Mouse (Mus musculus) ES-E14 (cell line): ENCODE measurements at regions not wholly inside any gene's neighbourhood (a gene's known extent, or its start where the extent isn't known, plus 50 kb on each side); places are given as distances from the start of the nearest gene placed in this dataset.

Source experiments
- DNase-seq: peaks from one replicate; pipeline ENCODE4 v3.0.0-alpha.2; 2013; ENCODE audit warnings: low read depth, low spot score
- H3K27ac ChIP-seq: 2 replicates; pipeline ENCODE4 v1.5.1; 2012; ENCODE audit warnings: low read depth, mild to moderate bottlenecking, low read length, moderate library complexity, mixed read lengths; ENCODE audit not compliant: poor library complexity, insufficient read depth, severe bottlenecking
- H3K36me3 ChIP-seq: 2 replicates; pipeline ENCODE4 v1.6.1; 2012; ENCODE audit warnings: mild to moderate bottlenecking, low read length, moderate library complexity, mixed read lengths; ENCODE audit not compliant: control insufficient read depth, poor library complexity, insufficient read depth, severe bottlenecking
- H3K4me1 ChIP-seq, 2 experiments: fragments of 150-350 bp in 1 of 2; sonication (generic) in 1 of 2; 2 replicates each; pipeline ENCODE4 v1.6.1; 2012; ENCODE audit warnings: low read length in 2 of 2, mild to moderate bottlenecking in 1 of 2, mixed read lengths in 1 of 2; ENCODE audit not compliant: control insufficient read depth in 2 of 2, insufficient read depth in 2 of 2, poor library complexity in 1 of 2
- H3K4me3 ChIP-seq, 2 experiments: fragments of 150-350 bp in 1 of 2; sonication (generic) in 1 of 2; 2 replicates each; pipeline ENCODE4 v1.5.1; 2012; ENCODE audit warnings: low read length in 2 of 2, low read depth in 1 of 2, mild to moderate bottlenecking in 1 of 2, mixed read lengths in 1 of 2; ENCODE audit not compliant: insufficient read depth in 1 of 2, poor library complexity in 1 of 2, severe bottlenecking in 1 of 2
- H3K9ac ChIP-seq: 2 replicates; pipeline ENCODE4 v1.6.1; 2012; ENCODE audit warnings: low read depth, mild to moderate bottlenecking, low read length, mixed read lengths; ENCODE audit not compliant: poor library complexity, insufficient read depth, severe bottlenecking
- H3K9me3 ChIP-seq: fragments of 150-350 bp; sonication (generic); 2 replicates; pipeline ENCODE4 v1.6.1; 2012; ENCODE audit warnings: low read depth, mild to moderate bottlenecking, low read length; ENCODE audit not compliant: control insufficient read depth, insufficient read depth
- CHD2 ChIP-seq: IDR thresholded peaks from 2 replicates; pipeline ENCODE4 v1.6.1; 2014; ENCODE audit warnings: mild to moderate bottlenecking, low read depth, low read length, inconsistent platforms
- HCFC1 ChIP-seq: IDR thresholded peaks from 2 replicates; pipeline ENCODE4 v1.6.1; 2012; ENCODE audit warnings: low read length, inconsistent platforms, borderline replicate concordance; ENCODE audit not compliant: insufficient read depth
- MAFK ChIP-seq: IDR thresholded peaks from 2 replicates; pipeline ENCODE4 v1.6.1; 2014; ENCODE audit warnings: mild to moderate bottlenecking, low read depth, low read length, inconsistent platforms; ENCODE audit not compliant: insufficient read depth
- ZC3H11A ChIP-seq: IDR thresholded peaks from 2 replicates; pipeline ENCODE4 v1.6.1; 2012; ENCODE audit warnings: low read depth, mild to moderate bottlenecking, inconsistent platforms, low read length, borderline replicate concordance
- ZNF384 ChIP-seq: IDR thresholded peaks from 2 replicates; pipeline ENCODE4 v1.6.1; 2012; ENCODE audit warnings: low read depth, low read length, inconsistent platforms
- in situ Hi-C, 2 experiments: fragments of 600-800 bp; cut with MboI; formaldehyde crosslinking; loops; one replicate each; pipeline ENCODE4 v1.15.1; 2025; ENCODE audit warnings: low sequenced_read_pairs in 2 of 2, inconsistent platforms in 1 of 2; ENCODE audit not compliant: unreplicated experiment in 2 of 2

DNA sequence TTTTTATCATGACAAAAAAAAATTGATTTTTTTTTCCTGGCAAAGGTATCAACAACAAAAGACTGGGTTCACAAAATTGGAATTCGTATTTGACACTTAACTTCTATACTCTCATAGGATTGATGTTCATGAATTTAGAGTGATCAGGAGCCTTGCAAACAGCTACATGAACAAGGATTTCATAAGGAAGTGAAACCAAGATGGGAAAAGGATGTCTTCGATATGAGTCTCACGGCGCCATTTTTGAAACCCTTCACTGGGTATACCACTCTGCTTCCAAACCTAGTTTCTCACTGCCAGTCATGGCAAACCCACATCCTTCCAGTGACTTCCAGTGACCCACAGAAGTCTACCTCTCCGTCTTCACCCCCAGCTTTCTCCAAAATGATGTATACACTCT lies 157.8 kb upstream of the Tmc1 start:
- H3K4me1 ChIP-seq = no peaks in the 10 kb centered on the region
- H3K4me3 ChIP-seq = no peak overlapping the region
- no peak overlapping the region for H3K27ac ChIP-seq
- DNase-seq = no peak
- no peak overlapping the region for H3K9ac ChIP-seq
- no peaks in the 10 kb centered on the region for H3K9me3 ChIP-seq
- TF ChIP-seq ZC3H11A = no peak
- TF ChIP-seq HCFC1 = no peak
- no peak for TF ChIP-seq MAFK
- TF ChIP-seq CHD2 = no peak
- TF ChIP-seq ZNF384 = no peak
- in situ Hi-C loops = no loop called here
- no peaks in the 10 kb centered on the region for H3K36me3 ChIP-seq

- H3K4me3 ChIP-seq = no peak overlapping the region
- H3K27ac ChIP-seq = no peak overlapping the region
- H3K36me3 ChIP-seq = no peaks in the 10 kb centered on the region
- no peak overlapping the region for H3K9ac ChIP-seq
- H3K4me1 ChIP-seq = no peaks in the 10 kb centered on the region
- H3K9me3 ChIP-seq = no peaks in the 10 kb centered on the region
- no peak for DNase-seq
- TF ChIP-seq ZC3H11A (no peak), MAFK (no peak), CHD2 (no peak), ZNF384 (no peak), HCFC1 (no peak)
- in situ Hi-C loops = no loop called here
Observed at GRCm38 (mm10) chr19:21108311-21108710, 154.3 kb upstream of the Tmc1 start.

GRCm38 (mm10) chr19:21107741-21108140 lies 153.7 kb upstream of the Tmc1 start:
- no peak for DNase-seq
- Histone ChIP-seq H3K9me3 (no peaks in the 10 kb centered on the region), H3K9ac (no peak overlapping the region), H3K4me1 (no peaks in the 10 kb centered on the region), H3K4me3 (no peak overlapping the region), H3K27ac (no peak overlapping the region), H3K36me3 (no peaks in the 10 kb centered on the region)
- in situ Hi-C loops = no loop called here
- TF ChIP-seq MAFK = no peak
- TF ChIP-seq CHD2 = no peak
- no peak for TF ChIP-seq ZC3H11A
- no peak for TF ChIP-seq ZNF384
- TF ChIP-seq HCFC1 = no peak

GRCm38 (mm10) chr19:21107275-21107674 lies 153.3 kb upstream of the Tmc1 start:
- H3K9ac ChIP-seq = no peak overlapping the region
- in situ Hi-C loops = no loop called here
- no peak overlapping the region for H3K4me3 ChIP-seq
- no peaks in the 10 kb centered on the region for H3K4me1 ChIP-seq
- no peaks in the 10 kb centered on the region for H3K9me3 ChIP-seq
- H3K27ac ChIP-seq = no peak overlapping the region
- no peak for DNase-seq
- no peaks in the 10 kb centered on the region for H3K36me3 ChIP-seq
- TF ChIP-seq HCFC1 (no peak), ZNF384 (no peak), MAFK (no peak), CHD2 (no peak), ZC3H11A (no peak)

GRCm38 (mm10) chr19:21106766-21107165 lies 152.8 kb upstream of the Tmc1 start:
- no peaks in the 10 kb centered on the region for H3K4me1 ChIP-seq
- H3K4me3 ChIP-seq = no peak overlapping the region
- H3K9me3 ChIP-seq = no peaks in the 10 kb centered on the region
- in situ Hi-C loops = no loop called here
- H3K27ac ChIP-seq = no peak overlapping the region
- H3K9ac ChIP-seq = no peak overlapping the region
- TF ChIP-seq ZC3H11A = no peak
- no peak for TF ChIP-seq MAFK
- no peak for TF ChIP-seq CHD2
- no peak for TF ChIP-seq HCFC1
- TF ChIP-seq ZNF384 = no peak
- DNase-seq = no peak
- H3K36me3 ChIP-seq = no peaks in the 10 kb centered on the region
